Mouse (Mus musculus): ENCODE data around the gene Pam. TPM values are rescaled to one million over a fixed set of nuclear protein-coding genes. Genes with fewer than 3 reads are reported as not detected.

Pam gene
- polyA plus RNA-seq, 1 experiment from 2014 or later, result 21.8 TPM

- Histone ChIP-seq H3K9me3 (no peaks in the 10 kb centered on the region), H3K27ac (no peak overlapping the region), H3K9ac (no peak overlapping the region), H3K4me2 (replicated peaks) (no peak overlapping the region), H3K27me3 (replicated peaks) (no peaks in the 10 kb centered on the region), H3K4me3 (no peak overlapping the region), H3K36me3 (no peaks in the 10 kb centered on the region), H3K4me1 (0 out of 2 replicates have a peak, but pooled peaks cover 3% of the 10 kb centered on the region)
- WGBS, result 70% methylated on average over 8 of the region's 8 CpGs
- no peak for ATAC-seq (ENCODE audit: low FRiP score, low read depth)
Measured at GRCm38 (mm10) chr1:97918495-97918894, 177.0 kb downstream of the Pam start.

GRCm38 (mm10) chr1:97916971-97917234, 178.5 kb downstream of the Pam start:
- ATAC-seq (ENCODE audit: low FRiP score, low read depth), result no peak
- no peak overlapping the region for H3K4me3 ChIP-seq
- no peaks in the 10 kb centered on the region for H3K27me3 ChIP-seq (replicated peaks)
- H3K9ac ChIP-seq, result no peak overlapping the region
- 77% methylated on average over 2 of the region's 2 CpGs for WGBS
- no peak overlapping the region for H3K27ac ChIP-seq
- H3K9me3 ChIP-seq, result no peaks in the 10 kb centered on the region
- H3K4me2 ChIP-seq (replicated peaks), result no peak overlapping the region
- no peaks in the 10 kb centered on the region for H3K36me3 ChIP-seq
- H3K4me1 ChIP-seq, result no peaks in the 10 kb centered on the region

- no peaks in the 10 kb centered on the region for H3K4me1 ChIP-seq
- no peaks in the 10 kb centered on the region for H3K36me3 ChIP-seq
- 83% methylated on average over 12 of the region's 12 CpGs for WGBS
- no peaks in the 10 kb centered on the region for H3K27me3 ChIP-seq (replicated peaks)
- no peak overlapping the region for H3K27ac ChIP-seq
- H3K4me2 ChIP-seq (replicated peaks), result no peak overlapping the region
- ATAC-seq (ENCODE audit: low FRiP score, low read depth), result no peak
- H3K9me3 ChIP-seq, result no peaks in the 10 kb centered on the region
- no peak overlapping the region for H3K9ac ChIP-seq
- H3K4me3 ChIP-seq, result no peak overlapping the region
Measured at GRCm38 (mm10) chr1:97916218-97916970, 179.1 kb downstream of the Pam start.

GRCm38 (mm10) chr1:97915726-97916125, 179.7 kb downstream of the Pam start:
- H3K36me3 ChIP-seq, result no peaks in the 10 kb centered on the region
- 86% methylated on average over 10 of the region's 10 CpGs for WGBS
- H3K4me3 ChIP-seq, result no peak overlapping the region
- H3K9ac ChIP-seq, result no peak overlapping the region
- H3K9me3 ChIP-seq, result no peaks in the 10 kb centered on the region
- ATAC-seq (ENCODE audit: low FRiP score, low read depth), result no peak
- no peaks in the 10 kb centered on the region for H3K4me1 ChIP-seq
- no peaks in the 10 kb centered on the region for H3K27me3 ChIP-seq (replicated peaks)
- H3K27ac ChIP-seq, result no peak overlapping the region
- H3K4me2 ChIP-seq (replicated peaks), result no peak overlapping the region

- no peaks in the 10 kb centered on the region for H3K4me1 ChIP-seq
- WGBS, result 87% methylated on average over 10 of the region's 10 CpGs
- no peaks in the 10 kb centered on the region for H3K36me3 ChIP-seq
- H3K4me2 ChIP-seq (replicated peaks), result no peak overlapping the region
- no peak overlapping the region for H3K4me3 ChIP-seq
- no peak for ATAC-seq (ENCODE audit: low FRiP score, low read depth)
- H3K9ac ChIP-seq, result no peak overlapping the region
- H3K27me3 ChIP-seq (replicated peaks), result no peaks in the 10 kb centered on the region
- no peak overlapping the region for H3K27ac ChIP-seq
- H3K9me3 ChIP-seq, result no peaks in the 10 kb centered on the region
Measured at GRCm38 (mm10) chr1:97910874-97911273, 184.6 kb downstream of the Pam start.

GRCm38 (mm10) chr1:97909561-97909960, 185.9 kb downstream of the Pam start:
- no peak overlapping the region for H3K4me3 ChIP-seq
- no peak overlapping the region for H3K9ac ChIP-seq
- no peaks in the 10 kb centered on the region for H3K27me3 ChIP-seq (replicated peaks)
- H3K27ac ChIP-seq, result no peak overlapping the region
- H3K36me3 ChIP-seq, result no peaks in the 10 kb centered on the region
- H3K9me3 ChIP-seq, result no peaks in the 10 kb centered on the region
- 67% methylated on average over 5 of the region's 5 CpGs for WGBS
- no peak overlapping the region for H3K4me2 ChIP-seq (replicated peaks)
- H3K4me1 ChIP-seq, result no peaks in the 10 kb centered on the region
- no peak for ATAC-seq (ENCODE audit: low FRiP score, low read depth)

- Histone ChIP-seq H3K4me3 (no peak overlapping the region), H3K4me1 (no peaks in the 10 kb centered on the region), H3K9ac (no peak overlapping the region), H3K27me3 (replicated peaks) (no peaks in the 10 kb centered on the region), H3K9me3 (no peaks in the 10 kb centered on the region), H3K36me3 (no peaks in the 10 kb centered on the region), H3K27ac (no peak overlapping the region), H3K4me2 (replicated peaks) (no peak overlapping the region)
- WGBS, result 88% methylated on average over 4 of the region's 4 CpGs
- ATAC-seq (ENCODE audit: low FRiP score, low read depth), result no peak
Measured at GRCm38 (mm10) chr1:97908736-97909135, 186.7 kb downstream of the Pam start.

GRCm38 (mm10) chr1:97903912-97904460, 191.5 kb downstream of the Pam start:
- ATAC-seq (ENCODE audit: low FRiP score, low read depth), result peak; percentile 25; the same call in 1 of the 2 replicates
- no peaks in the 10 kb centered on the region for H3K4me1 ChIP-seq
- H3K4me2 ChIP-seq (replicated peaks), result no peak overlapping the region
- no peaks in the 10 kb centered on the region for H3K27me3 ChIP-seq (replicated peaks)
- 77% methylated on average over 7 of the region's 7 CpGs for WGBS
- H3K27ac ChIP-seq, result no peak overlapping the region
- H3K9me3 ChIP-seq, result no peaks in the 10 kb centered on the region
- H3K36me3 ChIP-seq, result no peaks in the 10 kb centered on the region
- H3K4me3 ChIP-seq, result no peak overlapping the region
- no peak overlapping the region for H3K9ac ChIP-seq

- Histone ChIP-seq H3K4me3 (no peak overlapping the region), H3K36me3 (no peaks in the 10 kb centered on the region), H3K27ac (no peak overlapping the region), H3K4me2 (replicated peaks) (no peak overlapping the region), H3K9ac (no peak overlapping the region), H3K4me1 (no peaks in the 10 kb centered on the region), H3K9me3 (no peaks in the 10 kb centered on the region), H3K27me3 (replicated peaks) (no peaks in the 10 kb centered on the region)
- ATAC-seq (ENCODE audit: low FRiP score, low read depth), result no peak
- WGBS, result 88% methylated on average over 7 of the region's 7 CpGs
Measured at GRCm38 (mm10) chr1:97902830-97903229, 192.6 kb downstream of the Pam start.

GRCm38 (mm10) chr1:97900559-97901153, 194.8 kb downstream of the Pam start:
- 84% methylated on average over 7 of the region's 7 CpGs for WGBS
- Histone ChIP-seq H3K9me3 (no peaks in the 10 kb centered on the region), H3K4me2 (replicated peaks) (no peak overlapping the region), H3K4me3 (no peak overlapping the region), H3K27ac (no peak overlapping the region), H3K4me1 (no peaks in the 10 kb centered on the region), H3K27me3 (replicated peaks) (no peaks in the 10 kb centered on the region), H3K9ac (no peak overlapping the region), H3K36me3 (no peaks in the 10 kb centered on the region)
- ATAC-seq (ENCODE audit: low FRiP score, low read depth), result no peak

- H3K36me3 ChIP-seq, result no peaks in the 10 kb centered on the region
- ATAC-seq (ENCODE audit: low FRiP score, low read depth), result no peak
- H3K4me3 ChIP-seq, result no peak overlapping the region
- WGBS, result 82% methylated on average over 9 of the region's 9 CpGs
- no peak overlapping the region for H3K4me2 ChIP-seq (replicated peaks)
- no peak overlapping the region for H3K27ac ChIP-seq
- no peak overlapping the region for H3K9ac ChIP-seq
- H3K4me1 ChIP-seq, result no peaks in the 10 kb centered on the region
- no peaks in the 10 kb centered on the region for H3K9me3 ChIP-seq
- no peaks in the 10 kb centered on the region for H3K27me3 ChIP-seq (replicated peaks)
Measured at GRCm38 (mm10) chr1:97887511-97887910, 207.9 kb downstream of the Pam start.

GRCm38 (mm10) chr1:97883498-97883897, 211.9 kb downstream of the Pam start:
- no peaks in the 10 kb centered on the region for H3K4me1 ChIP-seq
- H3K27me3 ChIP-seq (replicated peaks), result no peaks in the 10 kb centered on the region
- H3K4me3 ChIP-seq, result no peak overlapping the region
- no peak overlapping the region for H3K4me2 ChIP-seq (replicated peaks)
- H3K9me3 ChIP-seq, result no peaks in the 10 kb centered on the region
- H3K27ac ChIP-seq, result no peak overlapping the region
- no peaks in the 10 kb centered on the region for H3K36me3 ChIP-seq
- H3K9ac ChIP-seq, result no peak overlapping the region
- 87% methylated on average over 7 of the region's 7 CpGs for WGBS
- ATAC-seq (ENCODE audit: low FRiP score, low read depth), result no peak

- Histone ChIP-seq H3K27ac (no peak overlapping the region), H3K9me3 (no peaks in the 10 kb centered on the region), H3K4me1 (no peaks in the 10 kb centered on the region), H3K9ac (no peak overlapping the region), H3K4me2 (replicated peaks) (no peak overlapping the region), H3K27me3 (replicated peaks) (no peaks in the 10 kb centered on the region), H3K36me3 (no peaks in the 10 kb centered on the region), H3K4me3 (no peak overlapping the region)
- no peak for ATAC-seq (ENCODE audit: low FRiP score, low read depth)
Measured at GRCm38 (mm10) chr1:97877037-97877436, 218.4 kb downstream of the Pam start.
